Mouse (Mus musculus) midbrain, embryonic 16.5 days (tissue): Measurements from ENCODE around the gene Aadac. TPM values are rescaled to one million over a fixed set of nuclear protein-coding genes. Genes with fewer than 3 reads are reported as not detected.

Experiments used
- ATAC-seq: fragments of 200-750 bp; cut with Nextera tagmentation; 2 replicates; pipeline ENCODE4 v1.8.0; 2017; ENCODE audit warnings: moderate TSS enrichment
- H3K27ac ChIP-seq: fragments of 300-500 bp; sonication (generic); 2 replicates; pipeline ENCODE4 v1.5.1; 2014; ENCODE audit warnings: mild to moderate bottlenecking, low read length, mixed read lengths
- H3K27me3 ChIP-seq: fragments of 300-500 bp; sonication (generic); 2 replicates; pipeline ENCODE4 v1.6.1; 2014; ENCODE audit warnings: low read depth, low read length, mixed read lengths; ENCODE audit not compliant: control insufficient read depth, insufficient read depth
- H3K36me3 ChIP-seq: fragments of 300-500 bp; sonication (generic); 2 replicates; pipeline ENCODE4 v1.6.1; 2014; ENCODE audit warnings: mild to moderate bottlenecking, low read length, moderate library complexity, mixed read lengths; ENCODE audit not compliant: control insufficient read depth, insufficient read depth
- H3K4me1 ChIP-seq: fragments of 300-500 bp; sonication (generic); 2 replicates; pipeline ENCODE4 v1.6.1; 2014; ENCODE audit warnings: mild to moderate bottlenecking, low read length, mixed read lengths; ENCODE audit not compliant: control insufficient read depth, insufficient read depth
- H3K4me2 ChIP-seq: fragments of 300-500 bp; sonication (generic); 2 replicates; pipeline ENCODE4 v1.6.1; 2014; ENCODE audit warnings: mild to moderate bottlenecking, low read length, mixed read lengths
- H3K4me3 ChIP-seq: fragments of 300-500 bp; sonication (generic); 2 replicates; pipeline ENCODE4 v1.5.1; 2014; ENCODE audit warnings: low read depth, mild to moderate bottlenecking, low read length, moderate library complexity, mixed read lengths
- H3K9ac ChIP-seq: fragments of 300-500 bp; sonication (generic); 2 replicates; pipeline ENCODE4 v1.6.1; 2014; ENCODE audit warnings: low read depth, low read length, mixed read lengths
- H3K9me3 ChIP-seq: fragments of 300-500 bp; sonication (generic); replicated peaks from 2 replicates; pipeline ENCODE4 v1.6.1; 2014; ENCODE audit warnings: mild to moderate bottlenecking, low read length, mixed read lengths; ENCODE audit not compliant: control insufficient read depth, poor library complexity, severe bottlenecking
- WGBS: fragments of 180-500 bp; shearing (Covaris S2); extraction: QIAGEN DNeasy Blood & Tissue Kit; methylation state at CpG from one replicate; pipeline ENCODE4 v1.1.7; 2014; 5-methylcytosine and 5-hydroxymethylcytosine counted together
- polyA plus RNA-seq: library from polyadenylated mRNA; unstranded; fragments of >200 nt; fragmentation: Nextera tagmentation; extraction: Ambion mirVana; gene quantifications from 2 replicates; pipeline ENCODE4 v1.2.1, GENCODE M21; 2015

Aadac gene
- polyA plus RNA-seq, 1 experiment from 2014 or later: not detected

- ATAC-seq: no peak
- Histone ChIP-seq H3K9me3 (no peaks in the 10 kb centered on the region), H3K4me1 (no peaks in the 10 kb centered on the region), H3K27me3 (no peaks in the 10 kb centered on the region), H3K4me3 (no peak overlapping the region), H3K36me3 (no peaks in the 10 kb centered on the region), H3K9ac (no peak overlapping the region), H3K4me2 (no peak overlapping the region), H3K27ac (no peak overlapping the region)
- WGBS: 75% methylated on average over 1 of the region's 1 CpGs
Observed at GRCm38 (mm10) chr3:60057809-60058082, 32.2 kb downstream of the Aadac start.

- Histone ChIP-seq H3K9me3 (no peaks in the 10 kb centered on the region), H3K4me3 (no peak overlapping the region), H3K27me3 (no peaks in the 10 kb centered on the region), H3K4me2 (no peak overlapping the region), H3K36me3 (no peaks in the 10 kb centered on the region), H3K27ac (no peak overlapping the region), H3K9ac (no peak overlapping the region), H3K4me1 (peaks cover 4% of the 10 kb centered on the region; the same call in 1 of the 2 replicates)
- ATAC-seq: no peak
- 67% methylated on average over 1 of the region's 1 CpGs for WGBS
Observed at GRCm38 (mm10) chr3:60078883-60079415, 53.4 kb downstream of the Aadac start.

GRCm38 (mm10) chr3:60080572-60080971 is 55.1 kb downstream of the Aadac start:
- Histone ChIP-seq H3K9me3 (no peaks in the 10 kb centered on the region), H3K4me3 (no peak overlapping the region), H3K9ac (no peak overlapping the region), H3K27me3 (no peaks in the 10 kb centered on the region), H3K36me3 (no peaks in the 10 kb centered on the region), H3K27ac (no peak overlapping the region), H3K4me2 (no peak overlapping the region), H3K4me1 (peaks cover 4% of the 10 kb centered on the region; the same call in 1 of the 2 replicates)
- 46% methylated on average over 4 of the region's 4 CpGs for WGBS
- ATAC-seq: no peak

- H3K4me3 ChIP-seq: no peak within 1 kb of the TSS
- no peak within 1 kb of the TSS for H3K27ac ChIP-seq
- H3K36me3 ChIP-seq: no peaks in the 10 kb centered on the region
- ATAC-seq: peak; percentile 68
- 32% methylated on average over 4 of the region's 4 CpGs for WGBS
- H3K9me3 ChIP-seq: no peaks in the 10 kb centered on the region
- no peaks in the 10 kb centered on the region for H3K27me3 ChIP-seq
- H3K4me1 ChIP-seq: peaks cover 4% of the 10 kb centered on the region; the same call in 1 of the 2 replicates
- H3K9ac ChIP-seq: no peak within 1 kb of the TSS
- H3K4me2 ChIP-seq: no peak within 1 kb of the TSS
Observed at GRCm38 (mm10) chr3:60081648-60082047, 56.1 kb downstream of the Aadac start, which contains the start of gene Sucnr1. Gene Sucnr1, plus strand, starts transcription at chr3:60081869.

GRCm38 (mm10) chr3:60082746-60083145 is 57.2 kb downstream of the Aadac start:
- Histone ChIP-seq H3K9ac (no peak overlapping the region), H3K27ac (no peak overlapping the region), H3K4me1 (peaks cover 4% of the 10 kb centered on the region; the same call in 1 of the 2 replicates), H3K36me3 (no peaks in the 10 kb centered on the region), H3K9me3 (no peaks in the 10 kb centered on the region), H3K4me2 (no peak overlapping the region), H3K4me3 (no peak overlapping the region), H3K27me3 (no peaks in the 10 kb centered on the region)
- WGBS: 93% methylated on average over 3 of the region's 3 CpGs
- ATAC-seq: no peak

- Histone ChIP-seq H3K4me1 (peaks cover 4% of the 10 kb centered on the region; the same call in 1 of the 2 replicates), H3K4me3 (no peak overlapping the region), H3K36me3 (no peaks in the 10 kb centered on the region), H3K27ac (no peak overlapping the region), H3K9ac (no peak overlapping the region), H3K4me2 (no peak overlapping the region), H3K9me3 (no peaks in the 10 kb centered on the region), H3K27me3 (no peaks in the 10 kb centered on the region)
- 86% methylated on average over 2 of the region's 2 CpGs for WGBS
- ATAC-seq: no peak
Observed at GRCm38 (mm10) chr3:60085729-60086128, 60.2 kb downstream of the Aadac start.

Other genes with a start within 250 kb of the Aadac start
- gene Gm8298, start 164.7 kb upstream of the Aadac start, polyA plus RNA-seq: not detected in 2 replicates
- not detected in 2 replicates for gene C130079G13Rik, start 100.5 kb upstream of the Aadac start, polyA plus RNA-seq
- not detected in 2 replicates for gene Aadacl2, start 19.0 kb upstream of the Aadac start, polyA plus RNA-seq
- not detected in 2 replicates for gene Sucnr1, start 56.2 kb downstream of the Aadac start, polyA plus RNA-seq